Mouse (Mus musculus) left cerebral cortex, postnatal 25 days (tissue): Measurements from ENCODE around the gene Klf16. TPM values are rescaled to one million over a fixed set of nuclear protein-coding genes. Genes with fewer than 3 reads are reported as not detected.

Experiments
- DNase-seq, 2 experiments: peaks; one replicate each; pipeline ENCODE4 v3.0.0; 2022; ENCODE audit warnings: low spot score in 2 of 2, mixed read lengths in 1 of 2
- intact Hi-C: fragments of 180-260 bp; cut with DNase I; formaldehyde crosslinking; loops from one replicate; pipeline ENCODE4 v1.15.1; 2025
- total RNA-seq, 2 experiments: library from RNA; stranded (reverse); gene quantifications; 2 replicates each; pipeline ENCODE4 v1.2.3; 2021

The Klf16 gene
- total RNA-seq, 2 experiments from 2014 or later = 51.8 to 55.3 TPM

DNA sequence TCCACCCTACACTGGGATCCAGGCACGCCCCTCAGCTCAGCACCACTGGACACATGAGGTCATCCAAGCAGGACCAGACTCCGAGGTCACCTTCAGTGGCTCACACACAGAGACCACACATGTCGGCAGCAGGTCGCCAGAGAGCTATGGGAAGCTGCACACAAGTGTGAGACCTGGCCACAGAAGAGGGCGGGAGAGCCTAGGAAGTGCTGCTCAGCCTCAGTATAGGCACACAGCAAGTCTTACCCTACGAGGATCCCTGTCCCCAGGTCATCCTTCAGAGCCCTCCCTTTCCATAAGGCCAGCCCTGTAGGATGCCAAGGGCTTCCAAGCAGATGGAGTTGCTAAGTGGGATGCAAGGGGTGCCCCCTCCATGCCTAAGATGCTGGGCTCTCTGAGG, 23.1 kb downstream of the Klf16 start:
- DNase-seq = no peak
- intact Hi-C loops = no loop called here

GRCm38 (mm10) chr10:80553575-80553974, 23.5 kb downstream of the Klf16 start:
- no peak for DNase-seq
- intact Hi-C loops = no loop called here

DNA sequence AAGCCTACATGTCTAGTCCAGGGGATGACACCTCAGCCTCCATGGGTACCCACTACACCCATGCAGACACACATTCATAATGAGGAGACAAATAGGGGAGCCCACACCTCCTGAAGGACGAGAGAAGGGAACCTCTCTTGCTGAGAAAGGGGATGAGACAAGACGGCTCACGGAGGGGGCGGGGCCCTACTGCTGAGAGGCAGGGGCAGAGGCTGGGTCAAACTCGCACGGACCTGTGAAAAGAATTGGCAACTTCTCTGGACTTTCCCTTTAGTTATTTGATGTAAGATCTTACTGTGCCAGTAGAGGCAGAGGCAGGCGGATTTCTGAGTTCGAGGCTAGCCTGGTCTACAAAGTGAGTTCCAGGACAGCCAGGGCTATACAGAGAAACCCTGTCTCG, 24.8 kb downstream of the Klf16 start:
- no peak for DNase-seq
- intact Hi-C loops = no loop called here

GRCm38 (mm10) chr10:80549279-80549678, 27.8 kb downstream of the Klf16 start:
- intact Hi-C loops = loop anchor here (2.0 to 5.0 kb wide), 2 partner anchors 42 to 102 kb away; no protein-coding TSS in a partner anchor
- no peak for DNase-seq

DNA sequence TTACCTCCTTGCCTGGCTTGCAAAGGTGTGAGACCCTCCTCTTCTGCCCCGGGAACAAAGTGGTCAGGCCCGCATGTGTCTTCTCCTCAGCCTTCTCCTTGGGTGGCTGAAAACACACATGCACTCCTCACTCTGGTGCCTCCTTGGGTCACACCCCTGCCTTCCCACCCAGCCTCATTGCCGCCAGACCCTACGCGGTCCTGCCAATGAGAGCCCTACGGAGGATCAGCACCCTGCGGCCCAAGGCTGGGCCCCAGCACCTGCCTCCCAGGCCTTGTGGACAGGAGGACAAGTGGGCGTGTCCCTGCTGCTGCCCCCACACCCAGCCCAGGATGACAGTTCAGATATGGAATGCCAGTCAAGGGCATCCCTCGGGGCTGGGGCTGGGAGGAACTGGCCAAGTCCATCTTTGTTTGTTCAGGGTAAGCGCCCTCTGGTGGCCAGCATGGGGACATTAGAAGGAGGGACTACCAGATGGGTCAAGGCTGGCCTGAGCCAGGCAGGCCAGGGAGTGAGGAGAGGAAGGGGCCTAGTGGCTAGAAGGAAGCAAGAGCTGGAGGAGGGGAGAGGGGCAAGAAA, 28.6 kb downstream of the Klf16 start:
- intact Hi-C loops = loop anchor here (2.0 to 5.0 kb wide), 2 partner anchors 41 to 102 kb away; no protein-coding TSS in a partner anchor

GRCm38 (mm10) chr10:80547539-80547938, 29.6 kb downstream of the Klf16 start:
- no peak for DNase-seq
- intact Hi-C loops = loop anchor here (5.0 kb wide), 1 partner anchor 40 kb away; no protein-coding TSS in a partner anchor

More for the DNA sequence above, 28.6 kb downstream of the Klf16 start:
- DNase-seq = peak in 1 of 2 experiments; percentile 45

GRCm38 (mm10) chr10:80546945-80547344, 30.2 kb downstream of the Klf16 start:
- DNase-seq = no peak
- intact Hi-C loops = loop anchor here (5.0 kb wide), 1 partner anchor 40 kb away; no protein-coding TSS in a partner anchor

- no peak for DNase-seq
- intact Hi-C loops = loop anchor here (5.0 kb wide), 1 partner anchor 38 kb away; no protein-coding TSS in a partner anchor
Observed at GRCm38 (mm10) chr10:80545590-80545989, 31.5 kb downstream of the Klf16 start.

DNA sequence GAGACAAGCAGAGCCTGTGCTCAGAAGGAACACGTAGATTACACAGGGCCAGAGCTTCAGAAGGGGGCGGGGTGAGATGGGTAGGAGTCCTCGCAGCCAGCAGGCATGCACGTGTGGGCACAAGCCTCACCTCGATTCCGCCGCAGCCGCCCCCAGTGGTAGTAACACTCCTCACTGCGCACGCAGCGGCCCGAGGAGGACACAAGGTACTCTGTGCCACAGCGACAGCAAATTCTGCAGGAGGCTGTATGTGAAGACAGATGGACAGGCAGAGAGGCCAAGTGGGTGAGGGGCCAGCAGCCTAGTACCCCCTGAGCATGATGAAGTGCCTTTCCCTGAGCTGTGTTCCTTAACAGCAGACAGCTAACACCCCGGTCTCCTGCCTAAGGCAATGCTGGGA, 33.2 kb downstream of the Klf16 start:
- no peak for DNase-seq
- intact Hi-C loops = no loop called here

- no peak for DNase-seq
- intact Hi-C loops = no loop called here
Observed at GRCm38 (mm10) chr10:80539493-80539892, 37.6 kb downstream of the Klf16 start.

DNA sequence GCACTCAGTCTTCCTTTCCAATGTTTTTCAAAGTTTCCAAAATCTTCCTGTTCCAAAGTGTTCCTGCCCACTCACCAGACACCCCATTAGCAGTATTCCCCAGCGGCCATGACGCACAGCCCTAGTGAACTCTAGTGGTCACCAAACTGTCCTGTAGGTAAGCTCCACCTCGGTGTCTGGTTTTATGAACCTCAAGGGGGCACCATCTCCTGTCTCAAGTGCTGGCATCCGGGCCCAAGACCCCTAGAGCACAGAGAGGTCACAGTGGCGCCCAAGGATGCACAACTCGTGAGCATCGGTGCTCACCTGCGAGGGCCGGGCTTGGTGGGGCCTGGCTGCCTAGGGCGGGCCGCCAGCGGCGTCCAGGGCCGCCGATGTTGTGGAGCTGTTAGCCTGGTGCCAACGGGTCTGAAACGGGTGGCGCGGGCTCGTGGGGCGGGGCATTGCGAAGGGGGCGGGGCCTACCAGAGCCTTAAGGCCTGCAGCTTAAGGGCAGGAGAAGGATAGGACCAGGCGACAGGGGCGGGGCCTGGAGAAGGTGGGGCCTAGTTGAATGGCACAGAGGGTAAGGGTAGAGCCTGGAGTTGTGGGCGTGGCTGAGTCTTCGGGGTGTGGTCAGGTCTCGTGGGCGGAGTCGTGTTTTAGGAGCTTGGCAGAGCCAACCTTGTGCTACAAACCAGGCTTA, 38.3 kb downstream of the Klf16 start, which contains the start of gene Atp8b3:
TSS of gene Atp8b3 (minus strand) at position 415 of the 685 bp plus-strand sequence.
- peak in 1 of 2 experiments; percentile 37 for DNase-seq
- intact Hi-C loops = no loop called here

- intact Hi-C loops = no loop called here
- no peak for DNase-seq
Observed at GRCm38 (mm10) chr10:80538180-80538579, 38.9 kb downstream of the Klf16 start.

- intact Hi-C loops = no loop called here
- no peak for DNase-seq
Observed at GRCm38 (mm10) chr10:80535711-80536110, 41.4 kb downstream of the Klf16 start.

DNA sequence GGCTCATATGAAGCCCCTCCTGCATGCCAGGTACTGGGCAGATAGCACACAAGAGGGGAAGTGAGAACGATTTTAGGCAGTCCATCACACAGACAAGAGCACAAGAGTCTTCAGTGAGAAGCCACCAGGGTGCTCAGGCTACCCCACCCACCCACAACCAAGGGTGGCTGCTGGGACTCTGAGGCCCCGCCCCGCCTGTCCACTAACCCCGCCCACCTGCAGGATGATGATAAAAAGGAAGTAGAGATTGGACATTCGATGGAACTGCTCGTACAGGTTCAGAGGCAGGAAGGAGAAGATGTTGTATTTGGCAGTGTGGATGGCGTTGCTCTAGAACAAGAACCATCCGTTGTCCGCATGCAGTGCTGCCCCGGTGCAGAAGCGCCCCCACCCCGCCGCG, 42.0 kb downstream of the Klf16 start:
- DNase-seq = no peak
- intact Hi-C loops = no loop called here

GRCm38 (mm10) chr10:80533704-80534103, 43.4 kb downstream of the Klf16 start:
- intact Hi-C loops = no loop called here
- no peak for DNase-seq

DNA sequence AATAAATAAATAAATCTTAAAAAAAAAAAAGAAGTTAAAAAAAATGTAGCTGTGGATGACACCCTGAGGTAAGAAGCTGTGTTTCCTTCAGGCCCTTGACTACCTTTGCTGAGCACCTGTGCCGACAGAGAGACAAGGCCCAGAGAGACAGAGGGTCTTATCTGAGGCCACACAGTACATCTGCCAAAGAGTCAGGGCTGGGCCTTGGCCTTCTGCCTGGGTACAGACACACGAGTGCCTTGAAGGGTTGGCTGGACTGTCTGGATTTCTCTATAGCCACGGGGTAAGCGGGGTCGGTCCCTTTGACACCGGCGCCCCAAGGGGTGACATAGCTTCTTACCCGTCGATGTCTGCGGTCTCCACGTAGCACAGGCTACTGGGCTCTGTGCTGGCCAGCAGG, 44.3 kb downstream of the Klf16 start:
- no peak for DNase-seq
- intact Hi-C loops = no loop called here

DNA sequence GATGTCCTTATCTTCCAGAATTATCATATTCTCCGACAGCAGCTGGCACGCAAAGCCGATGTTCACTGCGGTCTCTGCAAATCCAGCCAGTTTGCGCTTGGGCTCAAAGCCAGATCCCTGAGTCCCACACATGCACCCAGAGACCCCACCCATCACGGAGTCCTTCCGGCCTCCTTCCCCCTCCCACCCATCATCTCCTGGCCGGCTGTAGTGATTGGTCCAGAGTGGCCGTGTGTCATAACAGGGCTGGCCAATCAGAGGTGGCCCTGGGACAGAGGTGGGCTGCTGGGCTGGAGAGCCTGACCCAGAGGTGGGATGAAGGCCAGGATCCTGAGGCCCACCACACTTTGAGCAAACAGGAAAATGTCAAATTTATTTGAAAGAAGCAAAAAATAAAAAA, 50.9 kb downstream of the Klf16 start:
- DNase-seq = no peak
- intact Hi-C loops = no loop called here

DNA sequence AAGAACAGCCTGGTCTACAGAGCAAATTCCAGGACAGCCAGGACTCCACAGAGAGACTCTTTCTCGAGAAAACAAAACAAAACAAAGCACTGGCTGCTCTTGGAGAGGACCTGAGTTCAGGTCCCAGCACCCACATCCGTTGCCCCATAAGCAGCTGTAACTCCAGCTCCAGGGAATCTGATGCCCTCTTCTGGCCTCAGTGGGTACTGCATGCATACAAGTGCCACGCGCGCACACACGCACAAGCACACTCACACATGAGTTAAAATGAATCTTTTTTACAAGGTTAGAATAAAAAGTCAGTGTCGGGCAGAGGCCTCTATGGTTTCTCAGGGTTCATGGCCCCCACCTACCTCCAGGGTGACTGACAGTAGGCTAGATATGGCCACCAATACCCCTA, 53.8 kb downstream of the Klf16 start:
- no peak for DNase-seq
- intact Hi-C loops = no loop called here

GRCm38 (mm10) chr10:80519287-80519686, 57.8 kb downstream of the Klf16 start:
- no peak for DNase-seq
- intact Hi-C loops = no loop called here
